Mouse (Mus musculus): ENCODE results near the gene Xrra1. TPM values are rescaled to one million over a fixed set of nuclear protein-coding genes. Genes with fewer than 3 reads are reported as not detected.
"Not testable (repeated sequence)": the region's sequence is repeated elsewhere in the genome, so short reads cannot be mapped to it uniquely, and the experiment has no call there.

The Xrra1 gene
- 0.27 and 0.81 TPM in 2 replicates for polyA plus RNA-seq (2011; ENCODE audit: insufficient read length, low read depth, missing spikeins)

- 0 out of 2 replicates have a peak, but pooled peaks cover 2% of the 10 kb centered on the region for H3K4me1 ChIP-seq (ENCODE audit: control insufficient read depth, insufficient read depth, low read length)
- no peak for TF ChIP-seq CTCF (IDR thresholded peaks at IDR 0.05; ENCODE audit: borderline replicate concordance, insufficient read depth, low read length)
- TF ChIP-seq POLR2A (IDR thresholded peaks at IDR 0.05; ENCODE audit: low read depth, low read length), result peak; percentile 92
- H3K4me3 ChIP-seq (ENCODE audit: insufficient read depth, low read length), result peak within 1 kb of the TSS; percentile 72
- H3K27ac ChIP-seq (ENCODE audit: insufficient read depth, low read length), result no peak within 1 kb of the TSS
Measured at GRCm38 (mm10) chr7:99858813-99859585, at the start of gene Xrra1. Xrra1 (plus strand) TSS chr7:99859116.

GRCm38 (mm10) chr7:99810814-99811213 lies 48.1 kb upstream of the Xrra1 start:
- Histone ChIP-seq H3K4me3 (ENCODE audit: insufficient read depth, low read length) (no peak overlapping the region), H3K4me1 (ENCODE audit: control insufficient read depth, insufficient read depth, low read length) (no peaks in the 10 kb centered on the region), H3K27ac (ENCODE audit: insufficient read depth, low read length) (no peak overlapping the region)
- TF ChIP-seq POLR2A (IDR thresholded peaks at IDR 0.05; ENCODE audit: low read depth, low read length), result no peak
- no peak for TF ChIP-seq CTCF (IDR thresholded peaks at IDR 0.05; ENCODE audit: borderline replicate concordance, insufficient read depth, low read length)

GRCm38 (mm10) chr7:99811661-99812060 lies 47.3 kb upstream of the Xrra1 start:
- Histone ChIP-seq H3K27ac (ENCODE audit: insufficient read depth, low read length) (no peak overlapping the region), H3K4me3 (ENCODE audit: insufficient read depth, low read length) (no peak overlapping the region), H3K4me1 (ENCODE audit: control insufficient read depth, insufficient read depth, low read length) (no peaks in the 10 kb centered on the region)
- TF ChIP-seq CTCF (IDR thresholded peaks at IDR 0.05; ENCODE audit: borderline replicate concordance, insufficient read depth, low read length) (no peak), POLR2A (IDR thresholded peaks at IDR 0.05; ENCODE audit: low read depth, low read length) (no peak)

- TF ChIP-seq POLR2A (IDR thresholded peaks at IDR 0.05; ENCODE audit: low read depth, low read length), result no peak
- peak; percentile 31; the same call in 1 of the 2 replicates for TF ChIP-seq CTCF (IDR thresholded peaks at IDR 0.05; ENCODE audit: borderline replicate concordance, insufficient read depth, low read length)
- no peak overlapping the region for H3K27ac ChIP-seq (ENCODE audit: insufficient read depth, low read length)
- no peak overlapping the region for H3K4me3 ChIP-seq (ENCODE audit: insufficient read depth, low read length)
- no peaks in the 10 kb centered on the region for H3K4me1 ChIP-seq (ENCODE audit: control insufficient read depth, insufficient read depth, low read length)
Measured at GRCm38 (mm10) chr7:99813394-99813793, 45.5 kb upstream of the Xrra1 start.

GRCm38 (mm10) chr7:99818181-99818725 lies 40.7 kb upstream of the Xrra1 start:
- not testable (repeated sequence) for H3K4me1 ChIP-seq (ENCODE audit: control insufficient read depth, insufficient read depth, low read length); H3K4me3 ChIP-seq (ENCODE audit: insufficient read depth, low read length); H3K27ac ChIP-seq (ENCODE audit: insufficient read depth, low read length)

- Histone ChIP-seq H3K27ac (ENCODE audit: insufficient read depth, low read length) (no peak overlapping the region), H3K4me1 (ENCODE audit: control insufficient read depth, insufficient read depth, low read length) (no peaks in the 10 kb centered on the region), H3K4me3 (ENCODE audit: insufficient read depth, low read length) (no peak overlapping the region)
- TF ChIP-seq POLR2A (IDR thresholded peaks at IDR 0.05; ENCODE audit: low read depth, low read length) (no peak), CTCF (IDR thresholded peaks at IDR 0.05; ENCODE audit: borderline replicate concordance, insufficient read depth, low read length) (no peak)
Measured at GRCm38 (mm10) chr7:99821953-99822352, 37.0 kb upstream of the Xrra1 start.

GRCm38 (mm10) chr7:99822426-99822825 lies 36.5 kb upstream of the Xrra1 start:
- no peak overlapping the region for H3K27ac ChIP-seq (ENCODE audit: insufficient read depth, low read length)
- no peak overlapping the region for H3K4me3 ChIP-seq (ENCODE audit: insufficient read depth, low read length)
- no peaks in the 10 kb centered on the region for H3K4me1 ChIP-seq (ENCODE audit: control insufficient read depth, insufficient read depth, low read length)
- TF ChIP-seq CTCF (IDR thresholded peaks at IDR 0.05; ENCODE audit: borderline replicate concordance, insufficient read depth, low read length), result no peak
- no peak for TF ChIP-seq POLR2A (IDR thresholded peaks at IDR 0.05; ENCODE audit: low read depth, low read length)

- H3K4me3 ChIP-seq (ENCODE audit: insufficient read depth, low read length), result no peak overlapping the region
- no peaks in the 10 kb centered on the region for H3K4me1 ChIP-seq (ENCODE audit: control insufficient read depth, insufficient read depth, low read length)
- TF ChIP-seq POLR2A (IDR thresholded peaks at IDR 0.05; ENCODE audit: low read depth, low read length), result no peak
- no peak for TF ChIP-seq CTCF (IDR thresholded peaks at IDR 0.05; ENCODE audit: borderline replicate concordance, insufficient read depth, low read length)
- no peak overlapping the region for H3K27ac ChIP-seq (ENCODE audit: insufficient read depth, low read length)
Measured at GRCm38 (mm10) chr7:99823045-99823663, 35.8 kb upstream of the Xrra1 start.

GRCm38 (mm10) chr7:99824649-99825483 lies 34.0 kb upstream of the Xrra1 start:
- Histone ChIP-seq H3K4me3 (ENCODE audit: insufficient read depth, low read length) (no peak overlapping the region), H3K4me1 (ENCODE audit: control insufficient read depth, insufficient read depth, low read length) (no peaks in the 10 kb centered on the region), H3K27ac (ENCODE audit: insufficient read depth, low read length) (no peak overlapping the region)
- TF ChIP-seq POLR2A (IDR thresholded peaks at IDR 0.05; ENCODE audit: low read depth, low read length), result no peak
- no peak for TF ChIP-seq CTCF (IDR thresholded peaks at IDR 0.05; ENCODE audit: borderline replicate concordance, insufficient read depth, low read length)
